Mouse (Mus musculus) bone marrow macrophage, adult 2 months (primary cell): ENCODE results near the gene Gm33543. TPM values are rescaled to one million over a fixed set of nuclear protein-coding genes. Genes with fewer than 3 reads are reported as not detected.

Experiments used
- H3K27ac ChIP-seq: 2 replicates; pipeline ENCODE4 v1.5.1; 2012; ENCODE audit warnings: low read depth, low read length; ENCODE audit not compliant: insufficient read depth
- H3K4me1 ChIP-seq: 2 replicates; pipeline ENCODE4 v1.6.1; 2012; ENCODE audit warnings: low read length; ENCODE audit not compliant: control insufficient read depth, insufficient read depth
- H3K4me3 ChIP-seq: 2 replicates; pipeline ENCODE4 v1.5.1; 2012; ENCODE audit warnings: mild to moderate bottlenecking, low read length, moderate library complexity; ENCODE audit not compliant: insufficient read depth
- CTCF ChIP-seq: IDR thresholded peaks from 2 replicates; pipeline ENCODE4 v1.5.1; 2012; ENCODE audit warnings: low read depth, mild to moderate bottlenecking, low read length, moderate library complexity
- POLR2A ChIP-seq: IDR thresholded peaks from 2 replicates; pipeline ENCODE4 v1.6.1; 2012; ENCODE audit warnings: mild to moderate bottlenecking, low read depth, low read length, borderline replicate concordance
- polyA plus RNA-seq: library from polyadenylated mRNA; stranded (reverse); fragments of >200 nt; gene quantifications from 2 replicates; pipeline ENCODE4 v1.2.4, GENCODE M21; 2012; ENCODE audit not compliant: missing spikeins, insufficient read depth, insufficient read length

Gene Gm33543
- polyA plus RNA-seq, 1 experiment = not detected

- no peak overlapping the region for H3K4me3 ChIP-seq
- H3K4me1 ChIP-seq = peaks cover 8% of the 10 kb centered on the region
- TF ChIP-seq CTCF (no peak), POLR2A (no peak)
- H3K27ac ChIP-seq = no peak overlapping the region
These were observed 41.9 kb downstream of the Gm33543 start for GRCm38 (mm10) chr10:95800693-95801442.

GRCm38 (mm10) chr10:95797645-95798395 lies 44.9 kb downstream of the Gm33543 start:
- Histone ChIP-seq H3K27ac (no peak overlapping the region), H3K4me3 (no peak overlapping the region), H3K4me1 (peaks cover 8% of the 10 kb centered on the region)
- no peak for TF ChIP-seq POLR2A
- no peak for TF ChIP-seq CTCF

- no peak overlapping the region for H3K4me3 ChIP-seq
- H3K27ac ChIP-seq = no peak overlapping the region
- TF ChIP-seq POLR2A = no peak
- TF ChIP-seq CTCF = no peak
These were observed 47.2 kb downstream of the Gm33543 start for GRCm38 (mm10) chr10:95795500-95795899.

GRCm38 (mm10) chr10:95794706-95795105 lies 48.0 kb downstream of the Gm33543 start:
- Histone ChIP-seq H3K27ac (no peak overlapping the region), H3K4me1 (peaks cover 7% of the 10 kb centered on the region; the same call in 1 of the 2 replicates), H3K4me3 (no peak overlapping the region)
- TF ChIP-seq CTCF = no peak
- TF ChIP-seq POLR2A = no peak

More at GRCm38 (mm10) chr10:95795500-95795899, 47.2 kb downstream of the Gm33543 start:
- peaks cover 7% of the 10 kb centered on the region; the same call in 1 of the 2 replicates for H3K4me1 ChIP-seq

- TF ChIP-seq POLR2A (no peak), CTCF (no peak)
- H3K4me1 ChIP-seq = peaks cover 7% of the 10 kb centered on the region; the same call in 1 of the 2 replicates
- no peak overlapping the region for H3K27ac ChIP-seq
- no peak overlapping the region for H3K4me3 ChIP-seq
These were observed 51.3 kb downstream of the Gm33543 start for GRCm38 (mm10) chr10:95791427-95791804.

- H3K4me1 ChIP-seq = peaks cover 7% of the 10 kb centered on the region; the same call in 1 of the 2 replicates
- H3K27ac ChIP-seq = no peak overlapping the region
- TF ChIP-seq CTCF = no peak
- TF ChIP-seq POLR2A = no peak
- H3K4me3 ChIP-seq = no peak overlapping the region
These were observed 51.8 kb downstream of the Gm33543 start for GRCm38 (mm10) chr10:95790771-95791426.

- no peak overlapping the region for H3K27ac ChIP-seq
- TF ChIP-seq CTCF = no peak
- TF ChIP-seq POLR2A = no peak
- H3K4me3 ChIP-seq = no peak overlapping the region
- H3K4me1 ChIP-seq = no peaks in the 10 kb centered on the region
These were observed 55.6 kb downstream of the Gm33543 start for GRCm38 (mm10) chr10:95787176-95787575.

- Histone ChIP-seq H3K27ac (no peak overlapping the region), H3K4me3 (no peak overlapping the region), H3K4me1 (no peaks in the 10 kb centered on the region; the same call in 1 of the 2 replicates)
- no peak for TF ChIP-seq CTCF
- no peak for TF ChIP-seq POLR2A
These were observed 57.9 kb downstream of the Gm33543 start for GRCm38 (mm10) chr10:95784837-95785236.

- no peaks in the 10 kb centered on the region; the same call in 1 of the 2 replicates for H3K4me1 ChIP-seq
- no peak overlapping the region for H3K4me3 ChIP-seq
- H3K27ac ChIP-seq = no peak overlapping the region
- no peak for TF ChIP-seq CTCF
These were observed 61.7 kb downstream of the Gm33543 start for GRCm38 (mm10) chr10:95780881-95781600.
